Mouse (Mus musculus): Measurements from ENCODE around the gene Aloxe3. TPM values are rescaled to one million over a fixed set of nuclear protein-coding genes. Genes with fewer than 3 reads are reported as not detected.

Aloxe3 gene
- polyA plus RNA-seq, 1 experiment from 2014 or later, result 2.2 TPM

DNA sequence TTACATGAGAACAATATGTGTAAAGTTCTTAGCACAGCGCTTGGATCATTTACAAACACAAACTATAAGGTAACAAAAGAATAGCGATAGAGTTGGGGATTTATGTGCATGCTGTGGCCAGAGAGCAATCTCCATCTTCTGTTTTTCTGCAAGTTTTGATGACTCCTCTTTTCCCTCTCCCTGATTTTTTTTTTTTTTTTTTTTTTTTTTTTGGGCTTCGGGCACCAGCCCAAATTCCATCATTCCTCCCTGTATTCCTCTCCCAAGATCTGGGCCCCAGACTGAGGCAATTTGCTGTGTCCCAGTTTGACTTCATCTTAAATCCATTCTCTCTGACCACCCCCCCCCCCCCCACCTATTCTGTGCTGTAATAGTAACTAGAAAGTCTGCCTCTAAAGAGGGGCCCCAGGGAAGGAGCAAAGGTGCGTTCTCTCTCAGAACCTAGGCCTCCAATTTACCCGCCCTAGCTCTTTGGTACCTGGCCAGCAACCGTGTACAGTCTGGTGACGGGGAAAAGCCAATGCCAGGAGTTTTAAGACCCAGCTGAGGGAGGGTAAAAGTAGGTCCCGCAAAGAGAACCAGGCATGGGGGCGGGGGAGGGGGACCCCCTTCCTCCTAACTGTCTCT lies 29.2 kb upstream of the Aloxe3 start:
- H3K4me1 ChIP-seq, result peaks cover 69% of the 10 kb centered on the region
- WGBS, result 10% methylated on average over 9 of the region's 9 CpGs
- ATAC-seq (replicated peaks), result no peak

GRCm38 (mm10) chr11:69096987-69097900 lies 28.5 kb upstream of the Aloxe3 start:
- 1% methylated on average over 29 of the region's 29 CpGs for WGBS

More for the DNA sequence above, 29.2 kb upstream of the Aloxe3 start:
- no peaks in the 10 kb centered on the region for H3K9me3 ChIP-seq
- H3K27me3 ChIP-seq, result no peaks in the 10 kb centered on the region
- H3K27ac ChIP-seq (replicated peaks), result peak overlapping the region; percentile 82
- H3K9ac ChIP-seq (replicated peaks), result peak overlapping the region; percentile 29
- peak overlapping the region; percentile 69 for H3K4me2 ChIP-seq (replicated peaks)
- H3K4me3 ChIP-seq, result peak overlapping the region; percentile 45
- peaks cover 8% of the 10 kb centered on the region; the same call in 1 of the 2 replicates for H3K36me3 ChIP-seq

DNA sequence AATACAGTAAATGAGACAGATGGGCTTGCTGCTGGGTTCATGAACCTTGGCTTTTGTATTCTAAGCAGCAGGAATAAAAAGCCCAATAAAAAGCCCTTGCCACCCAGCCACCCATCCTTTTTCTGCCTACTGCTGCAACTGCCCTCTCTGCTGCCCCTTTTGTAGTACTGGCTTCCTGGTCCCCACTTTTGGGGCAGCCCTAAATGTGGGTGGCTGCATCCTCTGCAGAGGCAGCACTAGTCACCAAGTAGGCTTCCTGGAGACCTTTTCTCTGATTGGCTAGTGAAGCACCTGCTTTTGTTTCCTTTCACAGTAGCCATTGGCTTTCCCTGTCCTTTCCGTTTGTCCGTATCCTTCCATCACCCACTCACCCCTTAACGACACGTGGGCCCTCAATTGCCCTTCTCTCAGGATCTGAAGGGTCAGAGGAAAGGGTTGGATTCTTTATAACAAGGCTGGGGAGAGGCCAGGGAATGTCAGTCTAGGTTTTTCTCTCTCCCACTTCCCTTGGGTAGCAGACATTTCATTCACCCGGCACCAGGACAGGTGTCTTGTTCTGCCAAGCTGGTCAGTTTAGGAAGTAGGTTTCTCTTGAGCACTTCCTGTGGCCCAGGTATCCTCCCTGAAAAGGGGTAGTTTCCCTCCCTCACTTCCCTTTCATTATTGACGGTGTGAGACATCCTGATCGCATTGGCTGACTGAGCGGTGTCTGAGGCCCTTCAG lies 27.5 kb upstream of the Aloxe3 start:
- Histone ChIP-seq H3K9me3 (no peaks in the 10 kb centered on the region), H3K4me1 (peaks cover 65% of the 10 kb centered on the region), H3K4me3 (peak overlapping the region; percentile 56), H3K36me3 (peaks cover 15% of the 10 kb centered on the region), H3K27ac (replicated peaks) (peak overlapping the region; percentile 82), H3K27me3 (no peaks in the 10 kb centered on the region), H3K9ac (replicated peaks) (peak overlapping the region; percentile 29), H3K4me2 (replicated peaks) (peak overlapping the region; percentile 69)
- ATAC-seq (replicated peaks), result no peak
- WGBS, result 13% methylated on average over 8 of the region's 8 CpGs

More at GRCm38 (mm10) chr11:69096987-69097900, 28.5 kb upstream of the Aloxe3 start:
- Histone ChIP-seq H3K36me3 (peaks cover 6% of the 10 kb centered on the region), H3K9me3 (no peaks in the 10 kb centered on the region), H3K4me1 (peaks cover 65% of the 10 kb centered on the region), H3K4me3 (peak overlapping the region; percentile 34), H3K9ac (replicated peaks) (peak overlapping the region; percentile 29), H3K27ac (replicated peaks) (peak overlapping the region; percentile 82), H3K27me3 (no peaks in the 10 kb centered on the region), H3K4me2 (replicated peaks) (peak overlapping the region; percentile 69)
- no peak for ATAC-seq (replicated peaks)

DNA sequence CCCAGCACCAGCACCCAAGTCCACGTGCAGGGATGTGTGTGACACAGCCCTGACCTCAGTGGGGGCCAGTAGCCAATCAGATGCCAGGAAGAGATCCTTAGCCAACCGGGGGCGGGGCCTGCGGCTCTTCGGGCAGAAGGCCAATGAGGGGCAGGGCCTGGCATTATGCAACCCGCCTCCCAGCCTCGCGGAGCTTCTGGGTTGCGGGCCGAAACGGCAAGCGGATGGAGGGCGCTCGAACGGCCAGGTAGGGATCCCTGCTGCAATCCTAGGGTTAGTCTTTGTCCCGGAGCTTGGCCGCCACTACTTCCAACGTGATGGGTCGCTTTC lies 27.0 kb upstream of the Aloxe3 start:
- ATAC-seq (replicated peaks), result no peak
- Histone ChIP-seq H3K27me3 (no peaks in the 10 kb centered on the region), H3K27ac (replicated peaks) (peak overlapping the region; percentile 82), H3K9me3 (no peaks in the 10 kb centered on the region), H3K4me2 (replicated peaks) (peak overlapping the region; percentile 69), H3K4me3 (peak overlapping the region; percentile 56), H3K36me3 (peaks cover 21% of the 10 kb centered on the region), H3K4me1 (peaks cover 65% of the 10 kb centered on the region), H3K9ac (replicated peaks) (peak overlapping the region; percentile 61)
- WGBS, result under 1% methylated on average over 19 of the region's 19 CpGs

DNA sequence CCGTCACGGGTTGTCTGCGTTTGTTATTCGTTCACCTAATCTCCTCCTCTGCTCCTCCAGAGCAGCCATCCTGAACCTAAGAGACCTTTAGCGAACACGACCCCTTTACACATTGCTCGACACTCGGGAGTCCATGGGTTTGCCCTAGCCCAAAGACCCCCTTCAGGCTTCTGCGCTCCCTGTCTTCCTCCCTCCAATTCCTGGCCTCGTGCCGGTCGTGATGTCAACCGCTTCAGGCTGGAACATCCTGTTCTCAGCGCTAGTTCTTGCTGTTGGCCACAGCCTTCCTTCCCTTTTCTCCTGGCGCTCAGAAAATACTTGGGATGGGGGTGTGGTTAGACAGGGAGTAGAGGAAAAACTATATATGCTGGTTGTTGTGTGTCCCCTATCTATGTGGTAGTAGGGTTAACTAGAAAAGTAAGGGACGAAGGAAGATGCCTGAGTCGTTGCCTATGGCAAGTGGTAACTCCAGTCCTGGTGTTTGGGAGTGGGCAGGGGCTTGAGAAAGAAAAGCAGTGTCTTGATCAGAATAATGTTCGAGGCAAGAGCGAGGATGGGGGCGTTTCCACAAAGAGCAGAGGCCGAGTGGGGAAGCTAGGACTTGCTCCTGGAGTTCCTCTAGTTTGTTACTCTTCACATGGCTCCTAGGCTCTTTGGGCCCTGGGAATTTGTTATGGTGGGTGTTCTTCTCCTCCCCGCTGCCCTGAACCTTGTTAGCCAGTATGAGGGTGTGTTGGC lies 26.4 kb upstream of the Aloxe3 start:
- Histone ChIP-seq H3K4me1 (peaks cover 60% of the 10 kb centered on the region), H3K36me3 (peaks cover 27% of the 10 kb centered on the region), H3K27ac (replicated peaks) (peak overlapping the region; percentile 82), H3K27me3 (no peaks in the 10 kb centered on the region), H3K4me3 (peak overlapping the region; percentile 56), H3K9ac (replicated peaks) (peak overlapping the region; percentile 61), H3K4me2 (replicated peaks) (peak overlapping the region; percentile 69), H3K9me3 (no peaks in the 10 kb centered on the region)
- ATAC-seq (replicated peaks), result no peak
- WGBS, result under 1% methylated on average over 22 of the region's 22 CpGs

DNA sequence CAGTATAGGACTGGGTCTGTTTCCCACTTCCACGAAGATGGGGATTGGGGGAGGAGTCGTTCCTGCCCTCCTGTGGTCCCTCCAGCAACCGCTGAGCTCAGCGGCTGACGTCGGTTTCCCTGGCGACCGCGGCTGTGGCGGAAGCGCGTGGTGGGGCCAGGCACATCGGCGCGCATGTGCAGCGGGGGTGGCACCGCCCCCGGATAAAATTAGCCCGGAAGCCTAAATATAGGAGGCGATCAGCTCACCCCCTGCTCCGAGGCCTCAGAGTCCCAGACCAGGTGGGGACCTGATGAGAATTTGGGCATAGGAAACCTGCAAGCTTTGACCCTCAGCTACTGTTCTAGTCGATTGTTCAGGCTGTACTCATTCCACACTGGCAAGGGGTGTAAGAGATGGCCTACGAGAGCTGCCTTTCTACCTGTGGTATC lies 25.8 kb upstream of the Aloxe3 start:
- peak overlapping the region; percentile 61 for H3K9ac ChIP-seq (replicated peaks)
- WGBS, result under 1% methylated on average over 23 of the region's 23 CpGs
- peak; percentile 27 for ATAC-seq (replicated peaks)
- peaks cover 32% of the 10 kb centered on the region for H3K36me3 ChIP-seq
- no peaks in the 10 kb centered on the region for H3K9me3 ChIP-seq
- H3K27me3 ChIP-seq, result no peaks in the 10 kb centered on the region
- peak overlapping the region; percentile 69 for H3K4me2 ChIP-seq (replicated peaks)
- H3K27ac ChIP-seq (replicated peaks), result peak overlapping the region; percentile 82
- peak overlapping the region; percentile 56 for H3K4me3 ChIP-seq
- peaks cover 58% of the 10 kb centered on the region for H3K4me1 ChIP-seq

DNA sequence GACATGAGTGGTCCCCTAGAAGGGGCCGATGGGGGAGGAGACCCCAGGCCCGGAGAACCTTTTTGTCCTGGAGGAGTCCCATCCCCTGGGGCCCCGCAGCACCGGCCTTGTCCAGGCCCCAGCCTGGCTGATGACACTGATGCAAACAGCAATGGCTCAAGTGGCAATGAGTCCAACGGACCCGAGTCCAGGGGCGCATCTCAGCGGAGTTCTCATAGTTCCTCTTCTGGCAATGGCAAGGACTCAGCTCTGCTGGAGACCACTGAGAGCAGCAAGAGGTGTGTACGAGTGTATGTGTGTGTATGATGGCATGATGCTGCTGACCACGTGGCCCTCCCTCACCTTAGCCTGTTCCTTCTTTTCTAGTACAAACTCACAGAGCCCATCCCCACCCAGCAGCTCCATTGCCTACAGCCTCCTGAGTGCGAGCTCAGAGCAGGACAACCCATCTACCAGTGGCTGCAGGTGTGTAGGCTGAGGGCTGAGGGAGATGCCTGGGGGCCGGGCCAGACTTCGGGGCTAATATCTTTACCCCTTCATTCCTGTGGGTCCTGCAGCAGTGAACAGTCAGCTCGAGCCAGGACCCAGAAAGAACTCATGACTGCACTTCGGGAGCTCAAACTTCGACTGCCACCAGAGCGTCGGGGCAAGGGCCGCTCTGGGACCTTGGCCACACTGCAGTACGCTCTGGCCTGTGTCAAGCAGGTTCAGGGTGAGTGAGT lies 24.9 kb upstream of the Aloxe3 start:
- 88% methylated on average over 20 of the region's 20 CpGs for WGBS
- Histone ChIP-seq H3K36me3 (peaks cover 38% of the 10 kb centered on the region), H3K4me3 (peak overlapping the region; percentile 56), H3K9ac (replicated peaks) (peak overlapping the region; percentile 61; the same call in 1 of the 2 replicates), H3K9me3 (no peaks in the 10 kb centered on the region), H3K27me3 (no peaks in the 10 kb centered on the region), H3K27ac (replicated peaks) (no peak overlapping the region), H3K4me1 (peaks cover 50% of the 10 kb centered on the region), H3K4me2 (replicated peaks) (peak overlapping the region; percentile 69)
- ATAC-seq (replicated peaks), result no peak

DNA sequence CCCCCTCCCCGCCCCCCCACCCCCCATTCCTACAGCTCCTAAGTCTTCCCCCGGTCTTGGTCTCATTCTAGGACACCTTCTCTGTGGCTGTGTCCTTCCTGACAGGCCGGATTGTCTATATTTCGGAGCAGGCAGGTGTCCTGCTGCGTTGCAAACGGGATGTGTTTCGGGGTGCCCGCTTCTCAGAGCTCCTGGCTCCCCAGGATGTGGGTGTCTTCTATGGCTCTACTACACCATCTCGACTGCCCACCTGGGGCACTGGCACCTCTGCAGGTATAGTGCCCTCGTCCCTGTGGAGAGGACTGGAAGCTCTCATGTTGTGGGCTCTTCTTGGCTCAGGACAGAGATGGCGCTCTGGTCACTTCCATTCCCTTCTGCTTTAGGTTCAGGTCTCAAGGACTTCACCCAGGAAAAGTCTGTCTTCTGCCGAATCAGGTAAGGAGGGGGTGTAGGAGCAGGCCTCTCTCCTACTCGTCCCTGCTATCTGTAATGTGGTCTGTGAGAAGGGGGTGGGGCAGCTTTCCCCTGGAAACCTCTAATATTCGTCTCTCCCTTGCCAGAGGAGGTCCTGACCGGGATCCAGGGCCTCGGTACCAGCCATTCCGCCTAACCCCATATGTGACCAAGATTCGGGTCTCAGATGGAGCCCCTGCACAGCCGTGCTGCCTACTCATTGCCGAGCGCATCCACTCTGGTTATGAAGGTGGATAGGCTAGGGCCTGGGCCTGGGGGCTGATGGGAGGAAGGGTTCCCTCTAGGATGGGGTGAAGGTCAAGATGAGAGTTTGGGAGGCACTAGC lies 23.9 kb upstream of the Aloxe3 start:
- no peak overlapping the region for H3K4me2 ChIP-seq (replicated peaks)
- H3K27ac ChIP-seq (replicated peaks), result no peak overlapping the region
- WGBS, result 89% methylated on average over 21 of the region's 21 CpGs
- ATAC-seq (replicated peaks), result no peak
- no peaks in the 10 kb centered on the region for H3K9me3 ChIP-seq
- H3K4me3 ChIP-seq, result no peak overlapping the region
- H3K36me3 ChIP-seq, result peaks cover 42% of the 10 kb centered on the region
- peaks cover 41% of the 10 kb centered on the region for H3K4me1 ChIP-seq
- no peaks in the 10 kb centered on the region for H3K27me3 ChIP-seq
- H3K9ac ChIP-seq (replicated peaks), result no peak overlapping the region

- Histone ChIP-seq H3K36me3 (peaks cover 42% of the 10 kb centered on the region), H3K27me3 (no peaks in the 10 kb centered on the region), H3K4me2 (replicated peaks) (no peak overlapping the region), H3K9ac (replicated peaks) (no peak overlapping the region), H3K9me3 (no peaks in the 10 kb centered on the region), H3K4me1 (peaks cover 36% of the 10 kb centered on the region), H3K4me3 (no peak overlapping the region), H3K27ac (replicated peaks) (no peak overlapping the region)
- ATAC-seq (replicated peaks), result no peak
- 96% methylated on average over 7 of the region's 7 CpGs for WGBS
These were observed 23.3 kb upstream of the Aloxe3 start for GRCm38 (mm10) chr11:69102403-69102725.

- Histone ChIP-seq H3K4me2 (replicated peaks) (no peak overlapping the region), H3K9me3 (no peaks in the 10 kb centered on the region), H3K4me3 (no peak overlapping the region), H3K9ac (replicated peaks) (no peak overlapping the region), H3K27ac (replicated peaks) (no peak overlapping the region), H3K27me3 (no peaks in the 10 kb centered on the region), H3K36me3 (peaks cover 48% of the 10 kb centered on the region), H3K4me1 (peaks cover 28% of the 10 kb centered on the region)
- no peak for ATAC-seq (replicated peaks)
- WGBS, result 96% methylated on average over 14 of the region's 14 CpGs
These were observed 22.6 kb upstream of the Aloxe3 start for GRCm38 (mm10) chr11:69103121-69103520.
